Mouse (Mus musculus) retina, postnatal 1 day (tissue): ENCODE measurements around the gene C130026I21Rik.
"Not testable (repeated sequence)": the region's sequence is repeated elsewhere in the genome, so short reads cannot be mapped to it uniquely, and the experiment has no call there.

Experiments used
- DNase-seq: peaks from one replicate; pipeline ENCODE4 v3.0.0-alpha.2; 2012

The C130026I21Rik gene

DNA sequence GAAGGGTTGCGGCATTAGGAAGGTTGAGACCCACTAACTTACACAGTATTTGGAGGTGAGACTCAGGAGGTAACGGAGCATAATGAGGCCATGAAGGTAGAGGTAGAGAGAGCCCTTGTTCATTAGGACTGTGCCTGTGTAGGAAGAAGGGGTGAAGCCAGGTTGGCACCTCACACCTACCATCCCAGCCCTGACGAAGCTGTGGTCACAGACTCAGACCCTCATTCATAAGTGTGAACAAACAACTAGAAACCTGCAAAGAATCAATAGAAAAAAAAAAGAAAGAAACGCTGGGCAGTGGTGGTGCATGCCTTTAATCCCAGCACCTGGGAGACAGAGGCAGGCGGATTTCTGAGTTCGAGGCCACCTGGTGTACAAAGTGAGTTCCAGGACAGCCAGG lies 152.0 kb downstream of the C130026I21Rik start:
- not testable (repeated sequence) for DNase-seq

DNA sequence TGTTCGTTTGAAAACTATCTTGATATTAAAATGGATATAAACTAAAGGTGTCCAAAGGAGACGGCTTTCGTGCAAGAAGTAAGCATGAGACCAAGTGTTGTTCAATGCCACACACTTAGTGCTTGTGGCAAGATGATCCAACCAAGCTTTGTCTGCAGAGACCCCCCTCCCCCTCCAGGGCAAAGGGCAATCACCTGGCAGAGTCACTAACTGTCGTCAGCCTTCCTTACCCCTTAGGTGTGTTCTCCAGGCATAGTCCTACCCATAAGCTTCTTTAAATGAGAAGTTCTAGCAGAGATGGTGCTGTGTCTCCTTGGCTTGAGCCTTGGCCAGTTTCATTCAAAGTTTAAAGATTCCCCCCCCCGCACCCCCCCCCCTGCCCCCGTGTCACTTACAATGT lies 152.8 kb downstream of the C130026I21Rik start:
- not testable (repeated sequence) for DNase-seq

DNA sequence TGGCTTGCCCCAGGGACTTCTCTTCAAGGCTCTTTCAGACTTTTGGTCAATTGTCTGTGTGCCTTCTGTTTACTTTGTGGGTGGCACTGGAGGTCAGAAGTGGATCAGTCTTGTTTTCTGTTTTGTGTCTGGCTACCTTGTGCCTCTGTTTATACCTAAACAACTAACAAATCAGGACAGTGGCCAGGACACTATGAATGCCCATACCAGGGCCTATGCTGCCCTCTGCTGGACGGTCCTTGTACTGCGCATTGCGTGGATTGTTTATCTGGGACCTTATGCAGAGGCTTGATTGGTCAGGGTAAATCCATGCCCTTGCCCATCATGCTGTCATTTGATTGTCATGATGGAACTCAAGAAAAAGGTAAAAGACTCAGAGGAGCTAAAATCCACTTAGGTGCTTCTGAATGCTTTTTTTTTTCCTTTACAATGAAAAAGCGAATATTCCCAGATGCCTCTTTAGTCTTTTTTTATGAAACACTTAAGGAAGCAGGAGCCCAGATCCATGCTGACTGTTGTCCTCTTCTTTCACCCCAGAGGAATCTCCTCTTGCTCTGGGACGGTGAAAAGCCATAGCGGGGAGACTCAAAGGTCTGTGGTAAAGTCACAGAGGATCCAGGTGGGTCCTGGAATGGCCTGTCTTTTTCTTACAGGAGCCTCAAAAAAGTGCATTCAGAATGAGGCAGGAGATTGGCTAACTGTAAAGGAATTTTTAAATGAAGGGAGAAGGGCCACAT lies 155.5 kb downstream of the C130026I21Rik start:
- not testable (repeated sequence) for DNase-seq

DNA sequence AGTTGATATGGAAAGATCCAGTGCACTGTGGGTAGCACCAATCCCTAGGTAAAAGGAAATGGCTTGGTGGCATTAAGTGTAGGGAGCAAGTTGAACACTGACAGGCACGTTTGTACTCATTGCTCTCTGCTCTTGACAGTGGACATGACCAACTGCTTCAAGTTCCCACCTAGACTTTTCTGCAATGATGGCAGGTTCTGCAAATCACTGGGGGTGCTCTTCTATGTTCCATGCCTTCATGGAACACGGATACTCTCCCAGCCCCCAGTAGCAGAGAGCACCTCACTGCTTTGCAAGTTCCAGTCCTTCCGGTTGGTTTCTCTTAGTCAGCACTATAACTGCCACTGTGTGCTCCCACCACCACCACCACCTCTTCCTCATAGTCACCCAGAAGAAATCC lies 156.3 kb downstream of the C130026I21Rik start:
- DNase-seq, result not testable (repeated sequence)

DNA sequence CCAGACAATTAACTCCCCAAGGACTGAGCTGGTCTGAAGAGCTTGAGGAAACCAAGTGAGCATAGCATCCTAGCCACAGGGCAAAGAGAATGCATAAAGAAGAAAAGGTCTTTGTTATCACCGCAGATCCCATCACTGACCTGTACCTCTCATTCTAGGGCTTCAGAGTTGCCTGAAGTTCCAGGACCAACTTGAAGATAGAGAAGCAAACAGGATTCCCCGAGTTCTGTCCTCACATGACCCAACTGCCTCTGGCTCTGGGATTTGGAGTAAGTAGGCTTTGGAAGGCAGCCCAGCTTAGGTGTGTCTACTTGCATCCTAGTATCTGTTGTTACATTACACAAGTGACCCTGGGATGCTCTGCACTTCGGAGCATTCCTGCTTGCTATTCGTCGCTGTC lies 157.5 kb downstream of the C130026I21Rik start:
- not testable (repeated sequence) for DNase-seq

DNA sequence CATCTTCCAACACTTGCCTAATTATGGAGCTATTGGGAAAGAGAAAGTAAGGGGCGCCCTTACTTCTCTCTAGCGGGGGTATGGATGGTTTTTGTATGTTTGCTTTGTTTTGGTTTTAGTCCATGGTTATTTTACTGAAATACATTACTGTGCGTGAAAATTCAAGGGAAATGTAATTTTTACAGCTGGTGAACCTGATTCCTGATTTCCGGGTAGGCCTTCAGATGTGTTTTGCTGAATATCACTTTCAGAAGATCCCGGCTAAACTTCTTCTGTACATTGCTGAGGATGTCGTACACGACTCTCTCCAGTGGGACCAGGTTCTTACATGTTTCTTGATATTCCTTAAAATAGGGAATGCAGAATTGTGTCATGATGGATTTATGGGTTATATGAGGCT lies 158.1 kb downstream of the C130026I21Rik start:
- DNase-seq, result not testable (repeated sequence)

DNA sequence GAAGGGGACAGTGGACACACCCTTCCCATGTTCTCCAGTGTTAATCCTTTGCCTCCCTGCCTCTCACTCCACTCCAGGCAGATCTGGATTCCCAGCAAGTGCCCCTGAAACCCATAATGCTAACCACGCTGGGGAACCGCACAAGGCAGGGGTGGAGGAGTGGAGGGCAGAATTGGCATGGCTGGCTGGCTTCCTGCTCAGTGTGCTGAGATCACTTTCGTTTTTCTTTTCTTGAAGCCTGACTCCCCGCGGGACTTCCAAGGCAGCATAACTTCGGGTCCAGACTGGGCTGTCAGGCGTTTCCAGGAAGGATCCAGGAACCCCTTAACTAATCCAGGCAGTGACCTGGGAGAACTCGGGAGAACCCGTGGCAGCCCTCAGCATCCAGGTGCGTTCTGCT lies 158.8 kb downstream of the C130026I21Rik start:
- not testable (repeated sequence) for DNase-seq

DNA sequence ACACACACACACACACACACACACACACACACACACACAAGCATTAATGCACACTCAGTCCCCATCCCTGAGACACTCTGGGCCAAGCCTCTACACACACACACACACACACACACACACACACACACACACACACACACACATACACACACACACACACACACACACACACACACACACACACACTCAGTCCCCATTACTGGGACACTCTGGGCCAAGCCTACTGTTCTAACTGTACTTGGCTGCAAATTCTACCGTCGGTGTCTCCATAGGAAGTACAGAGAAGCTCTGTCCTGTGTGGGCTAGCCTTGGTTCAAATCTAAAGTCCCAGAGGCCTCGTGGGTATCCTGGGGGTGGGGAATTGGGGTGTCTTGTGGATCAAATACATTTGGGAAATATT lies 159.5 kb downstream of the C130026I21Rik start:
- DNase-seq, result not testable (repeated sequence)

DNA sequence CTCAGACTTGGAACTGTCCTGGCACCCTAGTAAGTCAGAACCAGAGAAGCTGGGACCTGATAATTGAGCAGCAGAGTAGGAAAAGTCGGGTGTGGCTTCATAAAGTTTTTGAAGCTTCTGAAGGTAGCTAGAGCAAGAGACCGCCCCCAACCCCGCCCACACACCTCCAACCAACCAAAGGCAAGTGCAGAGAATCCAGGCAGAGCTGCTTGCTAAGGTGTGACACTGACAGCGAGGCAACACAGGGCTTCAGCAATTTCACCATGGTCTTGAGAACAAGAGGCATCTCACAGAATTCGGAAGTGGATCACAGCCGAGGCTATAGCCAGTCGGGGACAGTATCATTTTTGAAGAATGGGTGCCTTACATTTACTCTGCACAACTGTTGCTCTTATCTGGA lies 160.6 kb downstream of the C130026I21Rik start, which contains the start of gene A530032D15Rik:
Gene A530032D15Rik (minus strand): TSS at position 101 of the 400 bp plus-strand sequence.
- DNase-seq, result not testable (repeated sequence)

DNA sequence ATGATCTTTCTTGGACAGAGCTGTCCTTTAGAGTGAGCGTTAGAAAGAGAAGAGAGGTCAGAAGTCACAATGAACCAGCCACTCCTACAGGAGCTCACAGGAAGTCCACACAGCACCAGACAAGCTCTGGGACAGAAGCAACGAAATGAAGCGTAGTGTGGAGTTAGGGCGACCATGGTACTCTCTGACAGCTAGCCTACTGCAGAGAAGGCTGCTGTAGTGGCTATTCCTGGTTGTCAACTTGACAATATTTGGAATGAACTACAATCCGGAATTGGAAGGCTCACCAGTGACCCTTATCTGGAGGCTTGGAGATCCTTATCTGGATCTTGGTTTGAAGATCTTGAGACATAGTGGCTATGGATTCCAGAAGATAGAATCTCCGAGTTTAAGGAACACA lies 164.4 kb downstream of the C130026I21Rik start:
- not testable (repeated sequence) for DNase-seq

DNA sequence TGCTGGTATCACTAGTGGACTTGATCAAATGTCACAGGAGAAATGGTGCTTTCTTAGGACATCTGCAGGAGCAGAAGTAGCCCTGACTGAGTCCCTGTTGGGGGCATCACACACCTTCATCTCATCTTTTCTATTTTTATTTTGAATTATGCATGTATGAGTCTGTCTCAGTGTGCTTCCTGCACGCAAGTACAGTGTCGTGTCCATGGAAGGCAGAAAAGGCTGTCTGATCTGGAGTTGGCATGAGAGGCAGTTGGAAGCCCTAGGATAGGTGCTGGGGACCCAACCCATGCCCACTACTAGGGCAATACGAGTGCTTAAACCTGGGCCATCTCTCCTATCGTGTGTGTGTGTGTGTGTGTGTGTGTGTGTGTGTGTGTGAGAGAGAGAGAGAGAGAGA lies 165.0 kb downstream of the C130026I21Rik start:
- not testable (repeated sequence) for DNase-seq

DNA sequence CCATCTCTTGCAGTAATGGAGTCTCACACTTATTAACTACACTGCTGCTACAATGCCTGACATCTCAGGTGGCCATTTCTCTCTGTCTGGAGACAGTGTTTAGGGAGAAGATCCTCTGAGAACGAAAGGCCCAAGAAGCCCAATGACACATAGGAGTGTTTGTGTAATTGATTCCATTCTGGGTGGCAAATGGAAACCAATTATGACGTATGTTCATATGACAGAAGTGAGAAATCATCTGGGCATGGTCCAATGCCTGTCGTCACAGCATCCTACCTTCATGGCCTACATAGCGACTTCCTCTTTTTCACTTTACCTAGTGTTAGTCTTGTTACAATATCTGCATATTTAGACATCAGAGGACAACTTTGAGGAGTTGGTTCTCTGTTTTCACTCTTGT lies 168.6 kb downstream of the C130026I21Rik start:
- not testable (repeated sequence) for DNase-seq

DNA sequence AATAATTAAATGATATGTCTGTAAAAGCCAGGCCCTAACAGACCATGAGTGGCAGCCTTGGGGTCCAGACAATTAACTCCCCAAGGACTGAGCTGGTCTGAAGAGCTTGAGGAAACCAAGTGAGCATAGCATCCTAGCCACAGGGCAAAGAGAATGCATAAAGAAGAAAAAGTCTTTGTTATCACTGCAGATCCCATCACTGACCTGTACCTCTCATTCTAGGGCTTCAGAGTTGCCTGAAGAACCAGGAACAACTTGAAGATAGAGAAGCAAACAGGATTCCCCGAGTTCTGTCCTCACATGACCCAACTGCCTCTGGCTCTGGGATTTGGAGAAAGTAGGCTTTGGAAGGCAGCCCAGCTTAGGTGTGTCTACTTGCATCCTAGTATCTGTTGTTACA lies 170.5 kb downstream of the C130026I21Rik start, which contains the start of gene Gm10553:
Gene Gm10553 (plus strand): TSS at position 301 of the 400 bp plus-strand sequence.
- DNase-seq, result not testable (repeated sequence)

DNA sequence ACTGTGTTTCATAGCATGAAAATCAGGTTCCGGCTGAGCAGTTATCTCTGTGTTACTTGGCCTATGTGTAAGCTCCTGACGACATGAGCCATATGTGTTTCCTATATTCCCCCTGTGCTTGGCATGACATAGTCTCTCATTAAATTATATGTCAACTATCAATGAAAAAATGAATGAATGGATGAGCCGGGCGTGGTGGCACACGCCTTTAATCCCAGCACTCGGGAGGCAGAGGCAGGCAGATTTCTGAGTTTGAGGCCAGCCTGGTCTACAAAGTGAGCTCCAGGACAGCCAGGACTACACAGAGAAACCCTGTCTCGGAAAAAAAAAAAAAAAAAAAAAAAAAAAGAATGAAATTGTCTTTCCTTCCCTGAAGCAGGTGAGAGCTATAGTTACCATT lies 171.3 kb downstream of the C130026I21Rik start:
- DNase-seq, result not testable (repeated sequence)

DNA sequence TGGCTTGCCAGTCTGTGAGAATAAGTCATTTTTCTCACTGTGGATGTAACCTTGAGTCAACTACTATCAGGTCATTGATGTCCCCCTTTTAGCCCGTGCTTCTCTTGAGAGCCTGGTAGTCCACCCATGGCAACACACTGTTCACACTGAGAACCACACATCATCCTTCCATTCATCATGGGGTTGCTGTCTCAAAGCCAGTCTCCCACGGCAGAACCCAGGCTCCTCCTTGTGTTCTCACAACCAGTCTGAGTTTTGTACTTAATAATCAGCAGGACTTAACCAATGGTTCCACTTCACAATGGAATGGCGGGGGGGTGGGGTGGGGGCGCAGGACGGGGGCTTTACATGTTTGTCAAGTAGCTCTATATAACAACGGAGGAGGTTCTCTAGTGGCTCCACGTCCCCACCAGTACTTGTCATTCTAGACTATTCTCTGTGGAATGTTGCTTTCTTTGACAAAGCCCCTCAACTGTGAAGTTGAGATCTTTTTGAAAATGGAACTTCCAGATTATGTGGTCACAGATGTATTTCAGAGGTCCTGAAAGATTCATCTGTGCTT lies 177.3 kb downstream of the C130026I21Rik start:
- not testable (repeated sequence) for DNase-seq

DNA sequence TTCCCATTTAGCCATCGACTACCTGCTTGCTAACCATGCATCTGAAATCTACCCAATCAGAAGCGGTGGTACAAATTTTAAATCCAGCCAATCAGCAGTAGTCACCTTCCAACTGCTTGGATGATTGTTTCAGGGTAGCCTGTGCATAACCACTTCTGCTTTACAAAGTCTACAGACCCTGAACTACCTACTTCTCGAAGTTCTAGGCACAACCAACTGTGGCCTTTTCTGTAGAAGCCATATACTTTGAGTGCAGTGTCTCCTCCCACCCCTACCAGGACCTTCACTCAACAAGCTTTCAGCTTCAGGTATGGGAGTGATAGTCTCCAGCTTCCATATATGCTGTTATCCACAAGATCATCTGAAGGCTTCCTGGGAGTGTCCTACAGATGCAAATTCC lies 178.2 kb downstream of the C130026I21Rik start:
- not testable (repeated sequence) for DNase-seq

DNA sequence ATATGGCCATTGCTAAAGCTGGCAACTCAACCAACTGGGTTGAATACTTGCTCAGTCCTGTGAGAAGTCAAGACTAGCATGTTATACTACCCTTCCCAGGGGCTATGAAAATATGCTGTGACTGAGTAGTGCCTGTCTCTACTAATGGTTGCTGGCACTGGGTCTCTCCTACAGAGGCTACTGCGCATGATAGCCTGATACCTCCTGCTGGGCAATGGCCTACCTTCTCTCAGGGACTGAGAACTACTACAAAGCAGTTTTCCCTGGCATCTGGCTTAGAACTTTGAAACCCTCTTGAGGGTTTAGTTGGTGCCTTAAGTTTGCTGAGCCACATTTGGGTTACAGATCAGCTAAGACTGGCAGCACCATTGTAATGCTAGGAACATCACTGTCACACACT lies 184.2 kb downstream of the C130026I21Rik start:
- DNase-seq, result not testable (repeated sequence)

DNA sequence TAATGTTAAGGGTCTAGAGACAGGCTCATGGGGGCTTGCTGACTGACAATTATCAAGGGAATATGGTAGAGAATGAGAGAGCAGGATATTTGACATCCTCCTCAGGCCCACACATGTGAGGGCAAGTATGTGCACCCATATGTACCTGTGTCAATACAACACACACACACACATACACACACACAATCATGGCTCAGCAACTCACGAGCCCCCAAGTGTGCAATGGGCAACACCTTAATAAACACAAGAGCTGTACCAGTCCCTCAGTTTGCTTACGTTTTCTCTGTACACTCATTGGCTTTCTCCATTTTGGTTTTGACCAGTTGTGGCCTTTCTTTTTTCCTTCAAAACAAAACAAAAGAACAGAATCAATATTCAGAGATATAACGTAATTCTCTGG lies 185.6 kb downstream of the C130026I21Rik start:
- not testable (repeated sequence) for DNase-seq

DNA sequence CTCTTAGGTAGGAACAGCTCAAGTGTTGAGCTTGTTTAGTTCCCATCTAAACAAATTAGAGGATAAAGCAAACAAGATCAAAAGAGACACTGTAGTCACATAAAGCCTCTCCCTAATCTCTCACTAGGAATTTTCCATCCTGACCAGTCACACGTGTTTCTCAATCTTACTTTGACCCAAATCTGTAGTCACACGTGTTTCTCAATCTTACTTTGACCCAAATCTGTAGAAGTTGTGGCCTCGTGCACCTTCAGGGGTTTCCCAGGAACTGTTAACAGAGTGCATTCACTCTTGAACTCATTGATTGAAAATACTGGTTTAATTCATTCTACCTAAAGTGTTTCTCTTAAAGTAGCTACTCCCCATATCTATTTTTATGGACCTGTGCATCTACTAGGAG lies 197.3 kb downstream of the C130026I21Rik start:
- not testable (repeated sequence) for DNase-seq

DNA sequence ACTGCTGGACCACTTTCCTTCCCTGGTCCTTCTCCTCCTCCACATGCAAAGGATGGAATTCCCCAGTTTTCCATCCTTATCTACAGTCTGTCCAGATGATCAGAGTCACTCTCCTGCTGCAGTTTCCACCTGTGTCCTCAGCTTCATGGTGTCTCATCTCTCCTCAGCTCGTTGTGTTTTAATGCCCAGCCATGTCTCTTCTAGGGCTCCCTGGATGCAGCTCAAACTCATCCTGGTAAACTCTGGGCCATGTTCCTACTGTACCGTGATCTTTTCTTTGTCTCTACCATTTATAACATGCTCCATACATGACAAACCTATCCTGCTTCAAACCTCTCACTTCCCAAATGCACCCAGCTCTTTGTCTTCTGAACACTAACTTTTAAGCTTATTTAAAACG lies 198.7 kb downstream of the C130026I21Rik start:
- DNase-seq, result not testable (repeated sequence)

DNA sequence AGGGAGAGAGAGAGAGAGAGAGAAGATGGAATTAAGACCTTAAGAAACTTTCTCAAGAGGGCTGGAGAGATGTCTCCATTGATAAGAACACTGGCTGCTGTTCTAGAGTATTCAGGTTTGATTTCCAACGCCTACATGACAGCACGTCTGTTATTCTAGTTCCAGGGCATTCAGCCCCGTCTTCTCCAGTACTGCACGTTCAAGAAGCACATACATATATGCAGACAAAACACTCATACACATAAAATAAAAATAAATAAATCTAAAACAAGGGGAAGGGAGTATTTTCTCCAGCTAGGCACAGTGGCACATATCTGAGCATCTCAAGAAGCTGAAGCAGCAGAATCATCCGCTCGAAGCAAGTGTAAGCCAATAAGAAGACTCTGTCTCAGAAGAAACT lies 234.6 kb downstream of the C130026I21Rik start:
- DNase-seq, result not testable (repeated sequence)

DNA sequence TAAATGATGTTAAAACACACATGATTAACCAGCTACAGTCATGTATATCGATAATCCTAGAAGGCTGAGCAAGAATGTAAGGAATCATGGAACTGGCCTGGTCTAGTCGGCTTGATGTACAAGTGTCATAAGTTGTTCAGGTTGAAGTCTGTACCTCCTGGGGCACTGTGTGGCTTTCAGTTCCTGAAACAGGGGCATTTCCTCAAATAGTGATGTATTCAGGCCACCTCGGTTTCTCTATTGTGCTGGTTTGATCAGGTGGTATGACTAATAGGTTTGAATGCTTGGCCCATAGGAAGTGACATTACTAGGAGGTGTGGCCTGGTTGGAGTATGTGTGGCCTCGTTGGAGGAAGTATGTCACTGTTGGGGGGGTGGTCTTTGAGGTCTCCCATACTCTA lies 236.0 kb downstream of the C130026I21Rik start:
- not testable (repeated sequence) for DNase-seq

DNA sequence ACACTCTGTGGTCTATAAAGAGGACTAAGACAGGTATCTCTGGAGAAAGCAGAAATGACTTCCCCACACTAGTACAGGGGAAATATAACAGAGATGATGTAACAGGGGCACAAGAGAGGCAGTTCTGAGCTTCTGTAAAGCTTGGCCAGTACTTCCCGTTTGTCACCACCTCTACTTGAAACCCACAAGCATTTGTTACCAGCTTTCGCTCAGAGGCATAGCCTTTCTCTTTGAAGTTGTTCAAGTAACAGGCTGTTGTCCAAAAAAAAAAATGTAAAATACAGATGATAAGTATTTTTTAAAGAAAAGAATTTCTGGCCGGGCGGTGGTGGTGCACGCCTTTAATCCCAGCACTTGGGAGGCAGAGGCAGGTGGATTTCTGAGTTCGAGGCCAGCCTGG lies 236.8 kb downstream of the C130026I21Rik start:
- DNase-seq, result not testable (repeated sequence)

DNA sequence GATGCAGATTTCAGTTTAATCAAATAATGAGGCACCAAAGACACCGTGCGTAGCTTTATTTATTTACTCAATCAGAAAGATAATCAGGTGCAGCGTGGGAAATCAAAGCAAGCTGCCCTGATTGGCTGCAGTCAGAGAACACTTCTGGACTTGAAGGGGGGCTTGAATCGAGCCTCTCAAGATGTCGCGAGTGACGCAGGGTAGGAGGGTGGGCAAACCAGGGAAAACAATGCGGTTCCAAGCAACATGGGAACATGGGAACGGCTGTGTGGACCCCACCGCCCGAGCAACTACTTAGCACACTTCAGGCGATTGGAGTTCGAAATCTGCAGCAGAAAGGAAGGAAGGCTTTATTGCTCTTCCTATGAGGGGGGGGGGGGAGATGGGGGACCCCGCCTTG lies 240.2 kb downstream of the C130026I21Rik start:
- not testable (repeated sequence) for DNase-seq
